In genomic region chr16:31205187-31205586, GRCm38 (mm10) we compare ENCODE assay signal across 25 mouse cellular contexts. TPM values are rescaled to one million over a fixed set of nuclear protein-coding genes. Genes with fewer than 3 reads are reported as not detected.
DNase-seq lines count a peak whose midpoint lies in the region; ATAC-seq lines count a peak whose summit lies in the region.
"Had no signal": no experiment of that assay in that cellular context is flagged by ENCODE, and none has a peak within 500 bp of the region (broad histone marks: within the 10 kb centered on the region; RNA-seq: fewer than 3 reads in every experiment).

No protein-coding gene starts in this region.

- H3K9ac ChIP-seq in forebrain, embryonic 12.5 days = no peak overlapping the region
- H3K9ac ChIP-seq: embryonic facial prominence, embryonic 13.5 days; forebrain, embryonic 13.5 days; hindbrain, embryonic 13.5 days; intestine, embryonic 15.5 days had no signal

- ATAC-seq in forebrain, embryonic 12.5 days (ENCODE audit: low FRiP score) = no peak
- ATAC-seq: forebrain, embryonic 13.5 days; forebrain, embryonic 16.5 days; hindbrain, embryonic 16.5 days; intestine, embryonic 15.5 days had no signal

- intact Hi-C loops in heart, postnatal 10 days (cut with DNase I) = no loop called here

- no peaks in the 10 kb centered on the region for H3K9me3 ChIP-seq in forebrain, embryonic 12.5 days
- H3K9me3 ChIP-seq: embryonic facial prominence, embryonic 10.5 days; embryonic facial prominence, embryonic 13.5 days; forebrain, embryonic 13.5 days; hindbrain, embryonic 10.5 days; hindbrain, embryonic 13.5 days; intestine, embryonic 15.5 days had no signal

- no peaks in the 10 kb centered on the region for H3K27me3 ChIP-seq in forebrain, embryonic 12.5 days
- H3K27me3 ChIP-seq: embryonic facial prominence, embryonic 13.5 days; forebrain, embryonic 13.5 days; hindbrain, embryonic 13.5 days; intestine, embryonic 15.5 days had no signal

- WGBS in forebrain, embryonic 12.5 days = 91% methylated on average over 8 of the region's 8 CpGs

- H3K4me1 ChIP-seq in forebrain, embryonic 12.5 days = peaks cover under 1% of the 10 kb centered on the region
- H3K4me1 ChIP-seq: embryonic facial prominence, embryonic 13.5 days; intestine, embryonic 15.5 days had no signal

- no peaks in the 10 kb centered on the region for H3K36me3 ChIP-seq in forebrain, embryonic 12.5 days (replicated peaks)
- H3K36me3 ChIP-seq: embryonic facial prominence, embryonic 10.5 days; embryonic facial prominence, embryonic 13.5 days; hindbrain, embryonic 10.5 days; hindbrain, embryonic 13.5 days; intestine, embryonic 15.5 days had no signal

- H3K27ac ChIP-seq in forebrain, embryonic 12.5 days = no peak overlapping the region
- H3K27ac ChIP-seq: embryonic facial prominence, embryonic 10.5 days; embryonic facial prominence, embryonic 13.5 days; forebrain, embryonic 13.5 days; hindbrain, embryonic 10.5 days; hindbrain, embryonic 13.5 days; intestine, embryonic 15.5 days had no signal

- peak; percentile 82 for DNase-seq in heart, adult 11 months
- no peak for DNase-seq in heart, postnatal 10 days
- peak; percentile 1 for DNase-seq in thymus, postnatal 4 days
- no peak for DNase-seq in thymus, postnatal 36 days
- DNase-seq in ZHBTc4 (ENCODE audit: low read depth, low spot score) = peak; percentile 43
- DNase-seq: adrenal gland, adult 2 months; adrenal gland, postnatal 25 days; cerebellum, adult 11-12 months; cerebellum, adult 8-10 months; cerebellum, postnatal 10 days; embryo, embryonic 11 days; gastrocnemius, postnatal 10 days; gastrocnemius, postnatal 36 days; heart, postnatal 36 days had no signal

- no peak overlapping the region for H3K4me2 ChIP-seq in forebrain, embryonic 12.5 days
- H3K4me2 ChIP-seq: embryonic facial prominence, embryonic 13.5 days; forebrain, embryonic 13.5 days; heart, embryonic 11.5 days; hindbrain, embryonic 13.5 days; intestine, embryonic 15.5 days had no signal

- no peak overlapping the region for H3K4me3 ChIP-seq in forebrain, embryonic 12.5 days (replicated peaks)
- H3K4me3 ChIP-seq: embryonic facial prominence, embryonic 10.5 days; embryonic facial prominence, embryonic 13.5 days; erythroblast, embryonic 14.5 days; forebrain, embryonic 13.5 days; hindbrain, embryonic 10.5 days; hindbrain, embryonic 13.5 days; intestine, embryonic 15.5 days had no signal

RNA-seq across cellular contexts. Expression of gene Acap2, which starts 4.1 kb away (rescaled TPM):
- 10 to 100 TPM; 31.5 to 34.7 TPM for total RNA-seq in heart, postnatal 10 days (2021)
- 24.5 and 26.6 TPM in 2 replicates for polyA plus RNA-seq in forebrain, embryonic 12.5 days (2016; fragmentation: Nextera tagmentation; extraction: Ambion mirVana)

Comparison
In these comparisons a context has a peak if more than half of its experiments do, and no peak if none do; other contexts are left out.
1. DNase-seq: peak in heart, adult 11 months (single experiment), thymus, postnatal 4 days (single experiment) and ZHBTc4 (single experiment); none in heart, postnatal 10 days (0 of 2) and thymus, postnatal 36 days (0 of 2).